Mouse (Mus musculus) kidney, postnatal 4 days (tissue): Measurements from ENCODE around the gene Coq9.
"Not testable (repeated sequence)": the region's sequence is repeated elsewhere in the genome, so short reads cannot be mapped to it uniquely, and the experiment has no call there.

Experiments
- DNase-seq, 2 experiments: peaks; one replicate each; pipeline ENCODE4 v3.0.0; 2021; ENCODE audit warnings: mixed read lengths in 2 of 2

Coq9 gene

DNA sequence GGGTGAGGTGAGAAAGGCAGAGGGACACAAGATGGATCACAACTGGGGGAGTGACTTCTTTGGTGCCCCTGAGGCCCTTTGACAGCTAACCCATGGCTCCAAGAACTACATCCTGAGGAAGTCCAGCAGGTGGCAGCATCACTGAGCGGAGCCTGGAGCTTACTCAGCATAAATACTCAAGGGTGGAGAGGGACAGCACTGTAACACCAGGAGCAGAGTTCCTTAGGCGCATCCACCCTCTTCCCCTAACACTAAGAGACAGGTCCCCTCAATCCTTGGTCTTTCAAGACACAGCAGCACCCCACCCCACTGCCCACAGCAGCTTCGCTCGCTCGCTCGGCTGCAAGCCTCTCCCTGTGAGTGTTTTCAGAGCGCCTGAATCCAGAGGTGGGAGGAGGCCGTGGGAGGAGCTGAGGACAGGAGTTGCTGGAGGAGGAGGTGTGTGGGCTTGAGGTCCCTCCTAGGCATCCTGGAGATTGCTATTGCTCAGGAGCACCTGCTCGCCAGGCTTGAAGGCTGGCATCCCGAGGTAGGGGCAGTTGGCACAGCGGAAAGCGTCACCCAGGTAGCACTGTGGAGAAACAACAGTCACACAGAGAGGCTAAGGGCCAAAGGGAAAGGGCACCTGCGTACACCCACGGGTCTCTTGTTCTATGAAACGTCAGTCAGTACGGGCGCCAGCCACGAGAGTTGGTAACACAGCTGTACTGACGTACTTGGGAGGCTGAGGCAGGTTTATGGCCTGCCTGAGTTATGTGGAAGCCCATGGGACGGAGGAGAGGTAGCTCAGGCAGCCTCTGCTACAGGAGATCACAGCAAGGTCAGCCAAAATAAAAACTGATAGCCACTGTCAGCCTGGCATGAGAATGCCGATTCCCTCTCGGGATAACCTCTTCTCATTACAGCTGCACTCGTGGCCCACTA lies 15.2 kb upstream of the Coq9 start:
- peak; percentile 82 to 87 for DNase-seq

DNA sequence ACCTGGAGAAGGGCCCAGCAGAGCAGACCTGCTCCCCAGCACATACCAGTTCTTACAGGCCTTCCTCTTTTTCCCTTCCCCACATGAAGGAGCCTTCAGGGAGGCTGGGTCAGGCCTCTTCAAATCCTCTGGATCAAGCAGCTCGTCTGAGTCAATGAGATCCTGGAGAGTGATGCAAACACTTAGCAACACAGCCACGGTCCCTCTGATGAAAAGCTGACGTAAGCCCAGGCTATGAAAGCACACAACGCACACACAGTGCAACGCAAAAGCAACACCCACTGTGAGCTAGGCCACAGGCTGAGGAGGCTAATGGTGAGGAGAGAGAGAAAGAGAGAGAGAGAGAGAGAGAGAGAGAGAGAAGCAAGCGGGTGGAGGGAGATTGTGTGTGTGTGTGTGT lies 13.0 kb upstream of the Coq9 start:
- DNase-seq = no peak

DNA sequence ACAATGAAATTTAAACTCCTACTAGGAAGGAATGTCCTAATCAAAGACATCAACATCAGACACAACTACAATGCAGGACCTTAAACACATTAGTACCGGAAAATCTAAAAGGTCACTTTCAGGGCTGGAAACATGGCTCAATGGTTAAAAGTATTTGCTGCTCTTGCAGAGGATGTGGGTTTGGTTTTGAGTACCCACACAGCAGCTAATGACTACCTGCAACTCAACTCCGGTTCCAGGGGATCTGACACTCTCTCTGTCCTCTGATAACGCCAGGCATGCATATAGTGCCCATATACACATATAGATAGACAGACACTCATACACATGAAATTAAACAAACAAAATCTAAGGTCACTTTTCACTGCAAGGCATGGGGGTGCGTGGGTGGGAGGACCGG lies 11.9 kb upstream of the Coq9 start:
- no peak for DNase-seq

- no peak for DNase-seq
Measured at GRCm38 (mm10) chr8:94828284-94828683, 9.8 kb upstream of the Coq9 start.

DNA sequence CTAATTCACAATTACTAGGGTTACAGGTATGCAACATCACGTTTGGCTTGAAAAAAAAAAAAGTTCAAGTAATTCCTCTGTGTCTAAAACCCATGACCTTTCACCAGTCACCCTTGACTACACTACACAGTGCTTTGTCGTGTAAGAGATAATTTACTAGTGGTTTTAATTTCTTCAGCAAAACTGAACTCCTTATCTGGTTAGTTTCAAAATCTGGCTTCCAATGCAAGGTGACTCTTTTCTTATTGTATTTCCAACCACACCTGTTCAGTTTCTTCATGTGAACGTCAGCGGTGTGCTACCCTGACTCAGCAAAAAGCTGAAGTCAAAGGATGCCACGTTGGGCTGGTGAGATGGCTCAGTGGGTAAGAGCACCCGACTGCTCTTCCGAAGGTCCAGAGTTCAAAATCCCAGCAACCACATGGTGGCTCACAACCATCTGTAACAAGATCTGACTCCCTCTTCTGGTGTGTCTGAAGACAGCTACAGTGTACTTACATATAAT lies 4.2 kb upstream of the Coq9 start:
- DNase-seq = not testable (repeated sequence)

DNA sequence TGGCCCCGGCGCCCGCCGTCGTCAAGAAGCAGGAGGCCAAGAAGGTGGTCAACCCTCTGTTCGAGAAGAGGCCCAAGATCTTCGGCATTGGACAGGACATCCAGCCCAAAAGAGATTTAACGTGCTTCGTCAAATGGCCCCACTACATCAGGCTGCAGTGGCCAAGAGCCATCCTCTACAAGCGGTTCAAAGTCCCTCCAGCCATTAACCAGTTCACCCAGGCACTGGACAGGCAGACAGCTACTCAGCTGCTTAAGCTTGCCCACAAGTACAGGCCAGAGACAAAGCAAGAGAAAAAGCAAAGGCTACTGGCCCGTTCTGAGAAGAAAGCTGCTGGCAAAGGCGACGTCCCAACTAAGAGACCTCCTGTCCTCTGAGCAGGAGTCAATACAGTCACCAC lies 2.4 kb upstream of the Coq9 start:
- DNase-seq = not testable (repeated sequence)

DNA sequence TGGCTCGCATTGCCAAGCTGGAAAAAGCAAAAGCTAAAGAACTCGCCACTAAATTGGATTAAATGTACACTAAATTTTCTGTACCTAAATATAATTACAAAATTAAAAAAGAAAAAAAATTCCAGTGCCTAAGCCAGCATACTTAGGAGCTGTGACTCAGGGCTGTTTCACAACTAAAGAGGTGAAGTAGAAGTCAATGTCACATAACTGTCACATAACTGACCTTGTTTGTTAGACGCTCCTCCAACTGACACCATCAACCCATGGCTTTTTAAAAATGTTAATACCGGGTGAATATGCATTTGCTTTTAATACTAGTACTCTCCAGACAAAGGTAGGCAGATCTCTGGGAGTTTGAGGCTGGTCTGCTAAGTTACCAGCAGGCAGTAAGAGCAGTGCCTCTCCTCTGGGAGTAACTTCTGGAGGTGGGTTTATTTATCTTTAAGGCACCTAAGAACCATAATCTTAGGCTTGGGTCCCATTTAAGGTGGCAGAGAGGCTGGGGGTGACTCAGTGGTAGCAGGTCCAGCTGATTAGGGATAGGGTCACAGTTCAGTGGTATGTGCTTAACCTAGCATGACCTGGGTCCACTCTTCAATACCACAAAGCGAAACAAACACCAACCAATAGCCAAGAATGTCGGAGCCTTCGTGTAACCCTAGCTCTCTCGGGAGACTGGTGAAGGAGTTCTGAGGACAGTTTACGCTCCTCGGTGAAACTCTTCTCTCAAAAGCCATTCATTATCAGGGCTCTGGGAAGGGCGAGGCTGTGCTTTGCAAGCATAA lies 1.5 kb upstream of the Coq9 start:
- DNase-seq = no peak

DNA sequence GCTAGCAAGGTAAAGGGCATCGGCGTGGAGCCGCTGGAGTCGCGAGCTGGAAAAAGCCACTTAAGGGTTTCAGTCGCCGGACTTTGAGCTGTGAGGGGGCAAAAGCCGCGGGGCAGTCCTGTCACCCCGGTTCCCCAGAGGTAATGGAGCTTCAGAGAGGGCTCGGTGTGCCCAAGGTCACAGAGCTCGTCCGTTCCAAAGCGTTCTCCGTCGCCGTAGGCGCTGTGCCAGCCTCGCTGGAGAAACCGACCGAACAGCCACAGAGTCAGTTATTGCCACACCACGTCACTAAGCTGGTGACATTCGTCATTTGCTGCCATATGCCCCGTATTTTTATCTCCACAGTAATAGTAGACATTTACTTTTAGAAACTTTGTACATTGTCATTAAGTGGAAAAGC lies 479 bp downstream of the Coq9 start:
- peak; percentile 70 to 83 for DNase-seq

- no peak for DNase-seq
Measured at GRCm38 (mm10) chr8:94841183-94841582, 3.1 kb downstream of the Coq9 start.

GRCm38 (mm10) chr8:94850049-94850448 lies 11.9 kb downstream of the Coq9 start:
- DNase-seq = no peak

GRCm38 (mm10) chr8:94854761-94855160 lies 16.6 kb downstream of the Coq9 start:
- not testable (repeated sequence) for DNase-seq

GRCm38 (mm10) chr8:94857011-94857345 lies 18.9 kb downstream of the Coq9 start:
- DNase-seq = no peak

- DNase-seq = peak; percentile 95
Measured at GRCm38 (mm10) chr8:94857346-94858173, 19.4 kb downstream of the Coq9 start, which contains the start of gene Polr2c. Polr2c (plus strand) TSS chr8:94857450.

DNA sequence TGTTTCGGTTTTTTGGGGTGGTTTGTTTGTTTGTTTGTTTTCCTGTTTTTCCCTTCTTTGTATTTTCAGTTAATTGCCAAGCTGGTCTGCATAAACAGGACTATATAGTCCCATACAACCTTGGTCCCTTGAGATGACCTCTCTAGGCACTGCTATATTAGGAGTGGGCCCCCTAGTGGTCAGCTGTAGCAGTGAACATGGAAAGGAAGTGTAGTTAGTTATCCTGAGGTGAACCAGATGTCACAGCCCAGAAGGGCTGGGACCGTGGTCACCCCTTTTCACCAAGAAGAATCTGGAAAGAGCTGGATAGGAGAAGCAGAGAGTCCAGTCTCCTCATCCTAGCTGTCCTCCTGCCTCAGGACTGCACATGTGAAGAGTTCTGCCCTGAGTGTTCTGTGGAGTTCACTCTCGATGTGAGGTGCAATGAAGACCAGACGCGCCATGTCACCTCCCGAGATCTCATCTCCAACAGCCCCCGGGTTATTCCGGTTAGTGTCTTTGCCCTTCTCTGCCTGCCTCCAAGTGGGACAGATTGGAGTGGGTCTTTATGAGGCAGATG lies 23.3 kb downstream of the Coq9 start:
- DNase-seq = peak; percentile 83 to 87

- peak in 1 of 2 experiments; percentile 48 for DNase-seq
Measured at GRCm38 (mm10) chr8:94862487-94863220, 24.5 kb downstream of the Coq9 start.

DNA sequence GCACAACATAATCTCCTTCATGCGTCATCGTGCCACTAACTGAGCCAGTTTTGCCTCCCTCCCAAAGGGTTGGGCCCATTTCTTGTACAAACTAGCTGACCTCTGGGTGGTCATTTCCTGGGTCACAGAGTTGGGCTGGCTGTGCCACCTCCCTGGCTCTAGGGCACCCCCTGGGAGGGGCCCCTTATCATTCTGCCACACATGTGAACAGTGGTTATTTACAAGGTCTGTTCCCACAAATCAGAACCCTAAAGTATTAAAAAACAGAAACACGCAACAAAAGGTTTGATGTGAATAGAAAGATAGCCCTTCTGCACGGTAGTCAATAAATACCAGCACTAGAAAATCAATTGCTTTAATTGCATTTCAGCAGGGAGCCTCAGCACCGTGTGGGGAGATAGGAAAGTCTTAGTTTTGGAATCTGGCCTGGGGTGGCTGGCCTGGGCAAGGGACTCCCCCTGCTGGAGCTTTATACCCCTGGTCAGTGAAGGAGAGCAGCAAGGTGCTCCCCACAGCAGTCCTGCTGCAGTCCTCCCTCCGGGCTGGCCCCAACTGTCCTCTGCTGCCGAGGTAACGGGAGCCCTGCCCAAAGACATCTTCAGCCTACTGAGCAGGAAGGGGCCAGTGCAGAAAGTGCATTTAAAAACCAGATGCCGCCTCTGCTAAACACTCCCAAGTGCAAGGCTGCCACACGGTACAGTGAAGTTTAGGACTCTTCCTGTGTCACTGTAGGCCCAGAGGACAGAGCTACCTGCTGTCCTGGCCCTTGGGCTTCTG lies 26.0 kb downstream of the Coq9 start:
- DNase-seq = no peak

GRCm38 (mm10) chr8:94865292-94865691 lies 27.2 kb downstream of the Coq9 start:
- DNase-seq = no peak

DNA sequence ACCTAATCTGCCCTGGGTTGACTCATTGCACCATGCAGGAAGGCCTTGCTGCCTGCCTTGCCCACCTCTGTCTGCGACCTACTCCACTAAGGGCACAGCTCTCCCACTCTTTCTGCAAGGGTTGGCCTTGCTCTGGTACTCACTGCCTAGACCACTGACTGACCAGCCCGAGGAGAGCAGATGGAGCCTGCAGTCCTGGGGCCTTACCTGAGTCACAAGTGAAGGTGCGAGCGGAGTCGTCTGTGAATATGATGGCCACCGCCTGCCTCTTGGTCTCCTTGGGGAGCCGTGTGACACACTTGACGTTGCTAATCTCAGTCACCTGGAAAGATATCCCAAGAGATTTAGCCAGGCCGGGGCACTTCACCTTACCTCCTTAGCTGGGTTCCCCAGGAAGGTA lies 28.8 kb downstream of the Coq9 start:
- no peak for DNase-seq

DNA sequence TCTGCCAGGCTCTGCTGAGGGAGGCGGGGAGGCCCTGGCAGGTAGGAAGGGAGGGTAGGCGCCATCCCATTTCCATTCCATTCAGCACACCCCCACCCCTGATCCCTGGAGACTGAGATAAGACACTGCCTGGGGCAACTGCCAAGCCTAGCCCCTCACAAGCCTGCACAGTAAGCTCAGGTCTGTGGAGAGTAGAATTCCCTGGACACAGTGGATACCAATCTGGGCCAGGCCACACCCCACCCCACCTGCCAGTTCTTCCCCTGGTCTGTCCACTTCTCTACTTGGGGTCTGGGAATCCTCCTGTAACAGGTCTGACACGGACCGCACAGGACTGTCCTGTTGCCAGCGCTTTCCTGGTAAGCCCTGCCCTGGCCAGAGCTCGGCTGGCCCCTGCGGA lies 31.0 kb downstream of the Coq9 start:
- no peak for DNase-seq

GRCm38 (mm10) chr8:94870003-94870402 lies 31.9 kb downstream of the Coq9 start:
- DNase-seq = no peak
